Mouse (Mus musculus) myocyte (in vitro differentiated cells): ENCODE data around the gene Ankrd2. TPM values are rescaled to one million over a fixed set of nuclear protein-coding genes. Genes with fewer than 3 reads are reported as not detected.

Source experiments
- H3K27me3 ChIP-seq: one replicate; pipeline ENCODE4 v1.6.1; 2011; ENCODE audit not compliant: control insufficient read depth, insufficient read depth, insufficient read length
- H3K36me3 ChIP-seq: one replicate; pipeline ENCODE4 v1.6.1; 2011; ENCODE audit not compliant: control insufficient read depth, insufficient read depth
- H3K4me2 ChIP-seq: one replicate; pipeline ENCODE4 v1.6.1; 2011; ENCODE audit warnings: low read depth, control low read depth
- H3K4me3 ChIP-seq: one replicate; pipeline ENCODE4 v1.5.1; 2011; ENCODE audit warnings: mild to moderate bottlenecking, control low read depth, moderate library complexity
- H3K79me2 ChIP-seq: one replicate; pipeline ENCODE4 v1.6.1; 2011; ENCODE audit not compliant: control insufficient read depth, insufficient read depth
- H3ac ChIP-seq: one replicate; pipeline ENCODE4 v1.6.1; 2011; ENCODE audit not compliant: control insufficient read depth, insufficient read length
- CEBPB ChIP-seq: IDR thresholded peaks from 2 replicates; pipeline ENCODE4 v1.6.1; 2011; ENCODE audit warnings: mild to moderate bottlenecking, moderate library complexity; ENCODE audit not compliant: poor library complexity, insufficient read depth, severe bottlenecking
- E2F4 ChIP-seq: IDR thresholded peaks from one replicate; pipeline ENCODE4 v1.6.1; 2011; ENCODE audit warnings: mild to moderate bottlenecking, control low read depth, moderate library complexity; ENCODE audit not compliant: insufficient read depth
- MAX ChIP-seq: IDR thresholded peaks from one replicate; pipeline ENCODE4 v1.6.1; 2011; ENCODE audit warnings: low read depth, mild to moderate bottlenecking, control low read depth
- MYOD1 ChIP-seq, 3 experiments: IDR thresholded peaks; one replicate each; pipeline ENCODE4 v1.6.1; 2011; ENCODE audit warnings: control low read depth in 2 of 3, low read depth in 2 of 3, mild to moderate bottlenecking in 2 of 3, moderate library complexity in 1 of 3; ENCODE audit not compliant: insufficient read length in 2 of 3, control insufficient read depth in 1 of 3
- MYOG ChIP-seq, 3 experiments: IDR thresholded peaks; one replicate each; pipeline ENCODE4 v1.6.1; 2011; ENCODE audit warnings: control low read depth in 2 of 3, low read depth in 2 of 3, mild to moderate bottlenecking in 2 of 3; ENCODE audit not compliant: insufficient read length in 2 of 3, control insufficient read depth in 1 of 3, insufficient read depth in 1 of 3
- POLR2A ChIP-seq: IDR thresholded peaks from one replicate; pipeline ENCODE4 v1.6.1; 2011; ENCODE audit warnings: low read depth, mild to moderate bottlenecking, control low read depth, moderate library complexity; ENCODE audit not compliant: insufficient read length
- POLR2AphosphoS2 ChIP-seq: IDR thresholded peaks from one replicate; pipeline ENCODE4 v1.6.1; 2011; ENCODE audit warnings: low read depth, control low read depth; ENCODE audit not compliant: insufficient read length
- REST ChIP-seq: IDR thresholded peaks from one replicate; pipeline ENCODE4 v1.6.1; 2011; ENCODE audit warnings: mild to moderate bottlenecking, control low read depth, moderate library complexity; ENCODE audit not compliant: insufficient read depth, insufficient read length
- SRF ChIP-seq: IDR thresholded peaks from one replicate; pipeline ENCODE4 v1.6.1; 2011; ENCODE audit warnings: low read depth; ENCODE audit not compliant: control insufficient read depth, insufficient read length
- TCF12 ChIP-seq: IDR thresholded peaks from one replicate; pipeline ENCODE4 v1.6.1; 2011; ENCODE audit warnings: mild to moderate bottlenecking, control low read depth; ENCODE audit not compliant: poor library complexity, insufficient read depth, severe bottlenecking
- TCF3 ChIP-seq: IDR thresholded peaks from one replicate; pipeline ENCODE4 v1.6.1; 2011; ENCODE audit warnings: low read depth, control low read depth; ENCODE audit not compliant: insufficient read length
- USF1 ChIP-seq: IDR thresholded peaks from one replicate; pipeline ENCODE4 v1.6.1; 2011; ENCODE audit warnings: low read depth, mild to moderate bottlenecking, control low read depth, moderate library complexity
- polyA plus RNA-seq: library from polyadenylated mRNA; unstranded; fragments of >200 nt; fragmentation: generic; extraction: Trizol; gene quantifications from one replicate; pipeline ENCODE4 v1.2.1, GENCODE M21; 2012; ENCODE audit warnings: missing spikeins

Ankrd2 gene
- polyA plus RNA-seq, 1 experiment: 110 TPM

- Histone ChIP-seq H3K79me2 (peaks cover 85% of the 10 kb centered on the region), H3K4me3 (no peak overlapping the region)
- TF ChIP-seq MYOG (IDR thresholded peaks at IDR 0.05; ENCODE audit: control insufficient read depth in 1 of 3, insufficient read depth in 1 of 3, insufficient read length in 2 of 3, low read depth in 2 of 3): peak in 2 of 3 experiments; percentile 32 to 52
- peak in 2 of 3 experiments; percentile 46 to 63 for TF ChIP-seq MYOD1 (IDR thresholded peaks at IDR 0.05; ENCODE audit: control insufficient read depth in 1 of 3, insufficient read length in 2 of 3, low read depth in 2 of 3)
- TF ChIP-seq USF1: no peak
Measured at GRCm38 (mm10) chr19:41999688-42000283, 36.0 kb upstream of the Ankrd2 start.

GRCm38 (mm10) chr19:42000446-42000958 lies 35.3 kb upstream of the Ankrd2 start:
- Histone ChIP-seq H3K79me2 (peaks cover 85% of the 10 kb centered on the region), H3K4me3 (no peak overlapping the region), H3ac (no peak overlapping the region), H3K36me3 (peaks cover 3% of the 10 kb centered on the region), H3K27me3 (no peaks in the 10 kb centered on the region), H3K4me2 (peak overlapping the region; percentile 62)
- TF ChIP-seq TCF3 (peak; percentile 77), SRF (no peak), CEBPB (no peak), TCF12 (peak; percentile 99), POLR2AphosphoS2 (no peak), E2F4 (no peak), MYOD1 (IDR thresholded peaks at IDR 0.05; ENCODE audit: control insufficient read depth in 1 of 3, insufficient read length in 2 of 3, low read depth in 2 of 3) (peak; percentile 96 to 98 (median 97)), MAX (no peak), POLR2A (no peak), MYOG (IDR thresholded peaks at IDR 0.05; ENCODE audit: control insufficient read depth in 1 of 3, insufficient read depth in 1 of 3, insufficient read length in 2 of 3, low read depth in 2 of 3) (peak; percentile 43 to 99 (median 91)), REST (no peak), USF1 (no peak)

More at GRCm38 (mm10) chr19:41999688-42000283, 36.0 kb upstream of the Ankrd2 start:
- no peaks in the 10 kb centered on the region for H3K27me3 ChIP-seq
- peaks cover 3% of the 10 kb centered on the region for H3K36me3 ChIP-seq
- H3ac ChIP-seq: no peak overlapping the region
- peak overlapping the region; percentile 62 for H3K4me2 ChIP-seq

GRCm38 (mm10) chr19:42001253-42001980 lies 34.4 kb upstream of the Ankrd2 start:
- TF ChIP-seq POLR2A (peak; percentile 11), REST (no peak), MYOD1 (IDR thresholded peaks at IDR 0.05; ENCODE audit: control insufficient read depth in 1 of 3, insufficient read length in 2 of 3, low read depth in 2 of 3) (peak in 1 of 3 experiments; percentile 35)
- Histone ChIP-seq H3K4me3 (no peak overlapping the region), H3K4me2 (peak overlapping the region; percentile 62), H3K27me3 (no peaks in the 10 kb centered on the region), H3K79me2 (peaks cover 85% of the 10 kb centered on the region), H3ac (no peak overlapping the region), H3K36me3 (no peaks in the 10 kb centered on the region)

- no peaks in the 10 kb centered on the region for H3K36me3 ChIP-seq
- H3K27me3 ChIP-seq: no peaks in the 10 kb centered on the region
- TF ChIP-seq CEBPB: no peak
- TF ChIP-seq TCF3: no peak
- no peak for TF ChIP-seq E2F4
- no peak overlapping the region for H3K4me2 ChIP-seq
- no peak overlapping the region for H3ac ChIP-seq
- H3K4me3 ChIP-seq: no peak overlapping the region
- peaks cover 92% of the 10 kb centered on the region for H3K79me2 ChIP-seq
Measured at GRCm38 (mm10) chr19:42004258-42004657, 31.5 kb upstream of the Ankrd2 start.

- Histone ChIP-seq H3K27me3 (no peaks in the 10 kb centered on the region), H3ac (no peak overlapping the region), H3K36me3 (no peaks in the 10 kb centered on the region), H3K4me3 (no peak overlapping the region), H3K79me2 (peaks cover 97% of the 10 kb centered on the region), H3K4me2 (peak overlapping the region; percentile 44)
- TF ChIP-seq TCF12 (no peak), SRF (no peak), CEBPB (peak; percentile 64; the same call in 1 of the 2 replicates), REST (no peak)
Measured at GRCm38 (mm10) chr19:42005616-42006015, 30.2 kb upstream of the Ankrd2 start.
